Mouse (Mus musculus) lung, adult 2 months (tissue): ENCODE measurements at regions not wholly inside any gene's neighbourhood (a gene's known extent, or its start where the extent isn't known, plus 50 kb on each side); places are given as distances from the start of the nearest gene placed in this dataset.

Experiments
- DNase-seq: peaks from one replicate; pipeline ENCODE4 v3.0.0; 2022
- H3K4me1 ChIP-seq: fragments of 200-500 bp; 2 replicates; pipeline ENCODE4 v1.6.1; 2011; ENCODE audit warnings: low read length; ENCODE audit not compliant: control insufficient read depth, insufficient read depth
- H3K4me3 ChIP-seq: fragments of 200-500 bp; replicated peaks from 2 replicates; pipeline ENCODE3; 2011; ENCODE audit warnings: low read depth, mild to moderate bottlenecking, control low read depth, low read length; ENCODE audit errors: extremely low read depth
- CTCF ChIP-seq: fragments of 200-500 bp; IDR thresholded peaks from 2 replicates; pipeline ENCODE4 v1.5.1; 2011; ENCODE audit warnings: mild to moderate bottlenecking, low read length, control low read depth; ENCODE audit not compliant: insufficient read depth
- POLR2A ChIP-seq: fragments of 200-500 bp; IDR thresholded peaks from 2 replicates; pipeline ENCODE4 v1.6.1; 2011; ENCODE audit warnings: low read depth, mild to moderate bottlenecking, control low read depth, low read length, borderline replicate concordance; ENCODE audit errors: extremely low read depth
- WGBS: fragments of 180-500 bp; shearing (Covaris S2); methylation state at CpG from one replicate; pipeline ENCODE4 v1.1.7; 2018; 5-methylcytosine and 5-hydroxymethylcytosine counted together

DNA sequence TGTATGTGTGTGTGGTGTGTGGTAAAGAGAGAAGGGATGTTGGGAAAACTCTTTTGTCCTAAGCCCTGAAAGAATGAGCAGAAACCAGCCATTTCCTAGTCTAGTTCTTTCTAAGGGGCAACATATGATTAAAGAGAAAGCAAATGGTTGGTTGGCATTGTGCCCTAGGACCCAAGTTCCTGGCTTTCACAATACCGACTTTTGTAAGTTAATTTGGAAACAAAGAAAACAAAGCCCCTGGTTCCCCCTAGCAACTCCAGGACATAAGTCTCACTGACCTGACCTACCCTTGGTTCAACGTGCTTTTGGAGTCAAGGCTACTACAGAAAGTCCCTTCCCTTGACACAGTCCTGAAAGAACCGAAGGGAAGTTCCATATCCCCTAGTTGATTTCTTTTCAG is 220.1 kb upstream of the Ppp2r3a start:
- WGBS, result 39% methylated on average over 3 of the region's 3 CpGs
- no peak for DNase-seq
- Histone ChIP-seq H3K4me3 (no peak overlapping the region), H3K4me1 (peaks cover 2% of the 10 kb centered on the region; the same call in 1 of the 2 replicates)
- no peak for TF ChIP-seq POLR2A
- no peak for TF ChIP-seq CTCF

DNA sequence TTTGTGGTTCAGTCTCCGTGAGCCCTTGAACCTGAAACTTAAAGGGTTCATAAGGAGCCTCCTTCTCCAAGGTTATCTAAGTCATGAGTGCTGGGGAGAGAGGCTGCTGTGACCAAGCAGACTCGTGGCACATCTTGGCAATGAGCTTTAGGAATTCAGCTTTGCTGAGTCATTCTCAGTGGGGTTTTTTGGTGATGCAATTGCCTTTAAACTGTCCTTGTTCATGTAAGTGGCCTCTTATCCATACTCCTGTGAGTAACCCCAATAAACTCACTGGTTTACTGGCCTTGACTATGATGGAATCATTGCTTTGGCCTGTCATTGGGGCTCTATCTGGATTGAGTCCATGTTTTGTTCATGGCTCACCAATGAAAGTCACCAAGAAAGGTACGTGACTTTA is 218.2 kb upstream of the Ppp2r3a start:
- H3K4me1 ChIP-seq, result peaks cover 2% of the 10 kb centered on the region; the same call in 1 of the 2 replicates
- WGBS, result 68% methylated on average over 3 of the region's 3 CpGs
- TF ChIP-seq POLR2A, result no peak
- no peak for TF ChIP-seq CTCF
- H3K4me3 ChIP-seq, result no peak overlapping the region
- DNase-seq, result no peak

DNA sequence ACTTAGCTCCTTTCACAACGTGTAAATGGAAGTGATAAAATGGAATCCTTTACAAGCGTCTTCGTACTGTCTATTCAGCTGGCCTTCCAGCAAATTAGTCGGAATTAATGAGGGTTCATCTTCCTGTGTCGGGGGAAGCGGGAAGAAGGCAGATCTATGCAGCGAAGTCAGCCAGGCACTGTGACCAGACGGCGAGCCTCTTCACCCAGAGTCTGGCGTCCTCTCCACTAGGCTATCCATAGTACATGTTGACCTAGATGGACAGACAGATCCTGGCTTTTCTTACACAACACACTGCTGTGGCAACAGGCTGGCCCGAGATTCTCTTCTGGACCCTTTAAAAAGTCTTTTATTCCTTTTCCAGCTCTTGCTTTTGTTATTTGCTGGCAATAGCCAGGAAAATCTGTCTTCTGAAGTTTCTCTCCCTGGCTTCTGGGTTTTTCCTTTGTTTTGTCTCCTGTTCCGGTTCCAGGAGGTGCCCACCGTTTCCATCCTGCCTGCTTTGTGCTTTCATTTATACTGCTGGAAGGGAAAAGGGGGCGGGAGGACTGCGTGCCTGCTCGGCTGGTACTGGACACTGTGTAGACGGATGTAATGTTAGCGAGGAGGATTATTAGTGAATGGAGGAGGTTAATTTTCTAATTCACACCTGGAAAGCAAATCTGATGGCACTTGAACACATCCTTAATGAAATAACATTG is 213.3 kb upstream of the Ppp2r3a start:
- DNase-seq, result no peak

DNA sequence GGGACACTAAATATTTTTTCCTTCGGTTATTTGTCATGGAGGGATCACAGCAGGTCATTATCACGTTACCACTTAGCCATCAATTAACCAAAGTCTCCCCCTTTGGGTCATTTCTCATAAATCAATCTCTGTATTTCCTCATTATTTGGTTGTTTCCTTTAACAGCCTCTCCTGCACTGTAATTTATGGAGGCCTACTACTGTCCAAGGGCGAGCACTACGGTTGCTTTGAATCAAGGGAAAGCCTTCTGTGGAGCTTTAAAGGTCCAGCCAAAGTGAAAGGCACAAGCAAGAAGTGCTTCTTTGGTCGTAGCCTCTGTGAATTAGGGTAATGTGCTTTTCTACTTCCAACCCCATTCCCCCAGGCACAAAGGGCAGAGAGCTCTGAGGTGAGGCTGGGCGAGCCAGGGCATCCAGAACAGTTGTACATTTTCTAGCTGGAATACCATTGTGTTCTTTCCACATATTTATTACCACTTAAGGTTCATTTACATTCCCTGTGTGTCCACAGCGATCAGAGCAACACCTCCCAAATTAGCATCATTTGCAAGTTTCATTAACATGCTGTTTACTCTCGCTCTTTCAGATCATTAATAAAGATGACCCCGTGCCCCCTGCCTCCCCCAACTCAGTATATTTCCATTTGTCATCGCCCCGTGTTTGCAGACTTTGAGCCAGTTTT is 207.5 kb upstream of the Ppp2r3a start:
- DNase-seq, result no peak
- Histone ChIP-seq H3K4me1 (no peaks in the 10 kb centered on the region), H3K4me3 (no peak overlapping the region)
- WGBS, result 72% methylated on average over 11 of the region's 11 CpGs
- TF ChIP-seq POLR2A (no peak), CTCF (no peak)

More for the DNA sequence above, 213.3 kb upstream of the Ppp2r3a start:
- TF ChIP-seq POLR2A, result no peak
- TF ChIP-seq CTCF, result no peak
- Histone ChIP-seq H3K4me1 (no peaks in the 10 kb centered on the region), H3K4me3 (no peak overlapping the region)
- 52% methylated on average over 18 of the region's 18 CpGs for WGBS

DNA sequence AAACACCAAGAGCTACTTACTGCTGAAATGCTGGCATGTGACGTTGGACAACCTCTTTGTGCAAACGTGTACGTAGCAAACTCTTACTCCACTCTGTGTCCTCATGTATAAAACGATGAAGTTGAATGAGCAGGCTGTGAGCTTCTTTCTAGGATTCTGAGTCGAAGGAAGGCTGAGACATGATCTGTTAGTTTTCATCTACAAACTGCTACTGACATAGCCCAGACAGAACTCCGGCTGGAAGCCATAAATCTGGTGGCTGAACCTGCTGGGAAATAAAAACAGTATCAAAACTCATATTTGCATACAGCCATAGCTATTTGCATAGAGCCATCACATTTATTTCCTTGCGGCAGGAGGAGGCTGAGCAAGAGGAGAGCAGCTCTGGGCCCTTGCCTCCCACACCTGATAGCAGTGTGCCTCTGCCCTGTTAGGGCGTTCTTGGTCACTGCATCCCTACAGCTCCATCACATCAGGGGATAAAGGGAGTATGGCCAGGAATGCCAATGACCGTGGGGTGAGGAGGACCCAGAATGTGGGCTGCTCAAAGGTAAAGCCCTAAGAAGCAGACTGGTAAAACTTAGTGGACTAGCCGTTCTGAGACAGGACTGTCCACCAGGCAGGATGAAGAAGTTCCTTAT is 206.8 kb upstream of the Ppp2r3a start:
- DNase-seq, result no peak
- Histone ChIP-seq H3K4me1 (no peaks in the 10 kb centered on the region), H3K4me3 (no peak overlapping the region)
- no peak for TF ChIP-seq CTCF
- TF ChIP-seq POLR2A, result no peak
- WGBS, result 70% methylated on average over 10 of the region's 10 CpGs

DNA sequence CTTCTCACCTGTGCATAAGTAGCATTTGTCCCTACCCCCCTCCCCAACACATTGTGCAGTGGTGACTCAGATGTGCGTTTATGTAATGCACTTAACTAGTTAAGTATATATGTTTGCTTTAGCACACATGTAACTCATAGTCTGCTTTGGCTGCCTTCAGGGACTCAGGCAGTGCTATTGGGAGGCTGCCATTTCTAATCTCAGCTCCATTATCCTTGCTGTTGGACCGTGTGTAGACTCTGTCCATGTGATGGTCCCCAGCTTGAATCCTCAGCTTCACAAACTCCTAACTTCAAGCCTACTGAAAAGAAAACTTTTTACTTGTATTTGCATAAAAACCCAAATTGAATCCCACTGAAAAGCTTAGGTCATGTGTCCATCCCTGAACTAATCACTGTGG is 194.7 kb upstream of the Ppp2r3a start:
- 71% methylated on average over 2 of the region's 2 CpGs for WGBS
- TF ChIP-seq POLR2A (no peak), CTCF (no peak)
- no peak for DNase-seq
- Histone ChIP-seq H3K4me1 (no peaks in the 10 kb centered on the region), H3K4me3 (no peak overlapping the region)

DNA sequence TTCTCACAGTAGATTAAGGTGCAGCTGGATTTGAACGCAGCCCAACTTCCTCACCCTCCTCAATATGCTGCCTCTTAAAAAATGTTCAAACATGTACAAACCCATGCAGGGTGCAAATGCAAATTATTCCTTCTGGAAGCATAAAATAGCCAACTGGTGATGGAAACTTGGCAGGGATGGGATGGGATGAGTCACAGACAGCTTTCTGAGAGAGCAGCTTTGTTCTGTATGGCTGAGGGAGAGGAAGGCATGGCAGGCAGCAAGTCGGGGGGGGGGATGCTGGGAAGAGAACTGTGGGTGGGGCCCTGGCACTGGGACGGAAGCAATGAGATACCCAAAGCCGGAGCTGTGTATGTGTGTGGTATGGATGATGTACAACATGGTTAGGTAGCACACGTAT is 194.2 kb upstream of the Ppp2r3a start:
- no peaks in the 10 kb centered on the region for H3K4me1 ChIP-seq
- WGBS, result 63% methylated on average over 5 of the region's 5 CpGs
- TF ChIP-seq POLR2A (no peak), CTCF (no peak)
- H3K4me3 ChIP-seq, result no peak overlapping the region
- no peak for DNase-seq

DNA sequence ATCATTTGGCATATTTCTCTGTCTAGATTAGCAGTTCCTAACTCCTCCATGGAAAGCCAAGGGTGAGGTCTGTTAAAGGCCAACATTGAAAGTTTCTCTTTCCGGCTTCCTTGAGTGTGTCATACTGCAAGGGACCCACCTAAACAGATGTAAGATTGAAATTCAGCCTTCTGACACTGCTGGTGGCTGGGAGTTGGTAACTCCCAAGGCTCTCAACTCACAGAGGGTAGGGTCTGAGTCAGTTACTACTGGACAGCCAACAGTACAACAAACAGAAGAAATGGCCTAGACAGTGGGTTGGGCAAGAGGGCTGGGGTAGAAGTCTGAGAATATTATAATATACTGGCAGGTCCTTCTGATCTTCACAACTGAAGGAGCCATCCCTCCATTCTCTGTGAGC is 193.7 kb upstream of the Ppp2r3a start:
- H3K4me3 ChIP-seq, result no peak overlapping the region
- WGBS, result 78% methylated on average over 1 of the region's 1 CpGs
- no peaks in the 10 kb centered on the region for H3K4me1 ChIP-seq
- TF ChIP-seq POLR2A, result no peak
- TF ChIP-seq CTCF, result no peak
- DNase-seq, result no peak

DNA sequence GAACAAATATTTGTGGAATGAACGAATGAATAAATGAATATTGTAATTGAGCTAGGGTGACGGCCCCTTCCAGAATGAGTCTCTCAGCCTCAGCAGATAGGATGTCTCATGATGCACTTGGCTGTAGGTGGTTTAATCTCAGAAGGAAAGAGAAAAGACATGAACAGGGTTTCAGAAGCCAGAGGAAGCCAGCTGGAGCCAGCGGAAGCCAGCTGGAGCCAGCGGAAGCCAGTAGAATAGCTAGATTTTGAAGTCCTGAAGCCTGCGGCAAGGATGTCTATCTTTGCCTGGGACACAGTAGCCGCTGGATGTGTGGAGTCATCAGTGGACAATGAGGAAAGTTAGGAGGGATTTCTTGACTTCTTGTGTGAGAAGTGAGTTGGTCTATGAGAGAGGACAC is 188.3 kb upstream of the Ppp2r3a start:
- 73% methylated on average over 6 of the region's 6 CpGs for WGBS
- H3K4me1 ChIP-seq, result no peaks in the 10 kb centered on the region
- DNase-seq, result no peak
- TF ChIP-seq CTCF (no peak), POLR2A (no peak)
- H3K4me3 ChIP-seq, result no peak overlapping the region
